Mouse (Mus musculus) midbrain, embryonic 11.5 days (tissue): ENCODE data around the gene Zfp639. TPM values are rescaled to one million over a fixed set of nuclear protein-coding genes. Genes with fewer than 3 reads are reported as not detected.

Source experiments
- ATAC-seq: fragments of 200-750 bp; cut with Nextera tagmentation; 2 replicates; pipeline ENCODE4 v1.8.0; 2017; ENCODE audit warnings: moderate TSS enrichment, moderate library complexity; ENCODE audit not compliant: low FRiP score
- DNase-seq: peaks from one replicate; pipeline ENCODE4 v3.0.0; 2015; ENCODE audit warnings: low spot score; ENCODE audit errors: missing footprints
- H3K27ac ChIP-seq: fragments of 300-500 bp; sonication (generic); 2 replicates; pipeline ENCODE4 v1.5.1; 2014; ENCODE audit warnings: low read depth, low read length
- H3K27me3 ChIP-seq: fragments of 300-500 bp; sonication (generic); 2 replicates; pipeline ENCODE4 v1.6.1; 2014; ENCODE audit warnings: mild to moderate bottlenecking, low read length, moderate library complexity, mixed read lengths; ENCODE audit not compliant: control insufficient read depth, insufficient read depth
- H3K36me3 ChIP-seq: fragments of 300-500 bp; sonication (generic); 2 replicates; pipeline ENCODE4 v1.6.1; 2014; ENCODE audit warnings: mild to moderate bottlenecking, low read length, moderate library complexity, mixed read lengths; ENCODE audit not compliant: control insufficient read depth, insufficient read depth
- H3K4me1 ChIP-seq: fragments of 300-500 bp; sonication (generic); 2 replicates; pipeline ENCODE4 v1.6.1; 2014; ENCODE audit warnings: low read length; ENCODE audit not compliant: control insufficient read depth, insufficient read depth
- H3K4me2 ChIP-seq: fragments of 300-500 bp; sonication (generic); 2 replicates; pipeline ENCODE4 v1.6.1; 2014; ENCODE audit warnings: mild to moderate bottlenecking, moderate library complexity
- H3K4me3 ChIP-seq: fragments of 300-500 bp; sonication (generic); 2 replicates; pipeline ENCODE4 v1.5.1; 2014; ENCODE audit warnings: low read depth, low read length
- H3K9ac ChIP-seq: fragments of 300-500 bp; sonication (generic); 2 replicates; pipeline ENCODE4 v1.6.1; 2014; ENCODE audit warnings: low read length
- H3K9me3 ChIP-seq: fragments of 300-500 bp; sonication (generic); 2 replicates; pipeline ENCODE4 v1.6.1; 2016; ENCODE audit warnings: low read length; ENCODE audit not compliant: control insufficient read depth
- WGBS: fragments of 180-500 bp; shearing (Covaris S2); extraction: QIAGEN DNeasy Blood & Tissue Kit; methylation state at CpG from one replicate; pipeline ENCODE4 v1.1.7; 2014; 5-methylcytosine and 5-hydroxymethylcytosine counted together
- polyA plus RNA-seq: library from polyadenylated mRNA; unstranded; fragments of >200 nt; fragmentation: Nextera tagmentation; extraction: Ambion mirVana; gene quantifications from 2 replicates; pipeline ENCODE4 v1.2.1, GENCODE M21; 2014

Gene Zfp639
- polyA plus RNA-seq, 1 experiment from 2014 or later = 42.1 TPM

GRCm38 (mm10) chr3:32563401-32563800 lies 53.3 kb downstream of the Zfp639 start:
- no peaks in the 10 kb centered on the region for H3K4me1 ChIP-seq
- no peak overlapping the region for H3K27ac ChIP-seq
- no peak overlapping the region for H3K9ac ChIP-seq
- no peak for DNase-seq
- no peaks in the 10 kb centered on the region for H3K9me3 ChIP-seq
- H3K36me3 ChIP-seq = peaks cover 4% of the 10 kb centered on the region
- no peak for ATAC-seq
- H3K27me3 ChIP-seq = no peaks in the 10 kb centered on the region
- H3K4me3 ChIP-seq = no peak overlapping the region
- WGBS = 92% methylated on average over 6 of the region's 6 CpGs
- no peak overlapping the region for H3K4me2 ChIP-seq

Other genes with a start within 250 kb of the Zfp639 start
- gene Zmat3, start 144.2 kb upstream of the Zfp639 start, polyA plus RNA-seq = 10.7 and 12.1 TPM in 2 replicates
- 12.7 and 14.0 TPM in 2 replicates for gene Pik3ca, start 112.6 kb upstream of the Zfp639 start, polyA plus RNA-seq
- gene Kcnmb3, start 18.0 kb upstream of the Zfp639 start, polyA plus RNA-seq = 0.08 and 0.15 TPM in 2 replicates
- gene Mfn1, start 19.2 kb downstream of the Zfp639 start, polyA plus RNA-seq = 29.7 and 31.2 TPM in 2 replicates
- 42.3 and 48.6 TPM in 2 replicates for gene Gnb4, start 106.3 kb downstream of the Zfp639 start, polyA plus RNA-seq
- gene Actl6a, start 196.0 kb downstream of the Zfp639 start, polyA plus RNA-seq = 262 and 280 TPM in 2 replicates
- 309 and 323 TPM in 2 replicates for gene Ndufb5, start 226.7 kb downstream of the Zfp639 start, polyA plus RNA-seq
- 46.7 and 50.0 TPM in 2 replicates for gene Mrpl47, start 227.3 kb downstream of the Zfp639 start, polyA plus RNA-seq